Mouse (Mus musculus): ENCODE results near the gene Polr2j.

Gene Polr2j

GRCm38 (mm10) chr5:136165246-136165645, 48.8 kb downstream of the Polr2j start:
- no peak for DNase-seq (ENCODE audit: low read depth, low spot score)

GRCm38 (mm10) chr5:136167296-136167695, 50.9 kb downstream of the Polr2j start:
- no peak for DNase-seq (ENCODE audit: low read depth, low spot score)

- DNase-seq (ENCODE audit: low read depth, low spot score), result peak; percentile 45
Measured at GRCm38 (mm10) chr5:136168071-136168470, 51.6 kb downstream of the Polr2j start.

- DNase-seq (ENCODE audit: low read depth, low spot score), result peak; percentile 70
Measured at GRCm38 (mm10) chr5:136169626-136170511, 53.4 kb downstream of the Polr2j start.

GRCm38 (mm10) chr5:136170512-136171362, 54.3 kb downstream of the Polr2j start, which contains the start of gene Orai2:
Orai2 (minus strand) TSS chr5:136170713.
- peak; percentile 87 for DNase-seq (ENCODE audit: low read depth, low spot score)

- peak; percentile 74 for DNase-seq (ENCODE audit: low read depth, low spot score)
Measured at GRCm38 (mm10) chr5:136171363-136172341, 55.2 kb downstream of the Polr2j start.

Measured in CD4-positive helper T cell, adult 2 months (primary cell).